Mouse (Mus musculus) right cerebral cortex, postnatal 14 days (tissue): ENCODE results near the gene Nr3c2.

ENCODE experiments used
- DNase-seq: peaks from one replicate; pipeline ENCODE4 v3.0.0; 2022

Nr3c2 gene

DNA sequence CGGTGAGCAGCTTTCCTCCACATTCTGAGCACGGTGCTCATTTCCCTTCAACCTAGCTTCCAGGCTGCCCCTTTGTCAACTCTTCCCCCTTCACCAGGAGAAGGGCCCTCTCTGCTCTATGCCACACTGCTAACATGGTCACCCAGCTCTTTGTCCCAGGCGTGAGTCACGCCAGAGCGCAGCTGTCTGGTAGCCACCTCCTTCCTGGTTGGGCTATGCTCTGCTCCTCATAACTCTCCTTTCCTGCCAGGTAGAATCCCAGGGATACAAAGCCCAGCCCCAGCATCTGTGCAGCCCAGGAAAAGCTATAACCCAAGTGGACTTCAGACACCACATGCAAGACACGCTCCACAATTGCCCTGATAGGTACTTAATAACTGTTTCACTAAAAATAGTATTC is 362.0 kb downstream of the Nr3c2 start:
- no peak for DNase-seq

- no peak for DNase-seq
Observed at GRCm38 (mm10) chr8:77262216-77263009, 363.2 kb downstream of the Nr3c2 start.

GRCm38 (mm10) chr8:77267941-77268405 is 368.7 kb downstream of the Nr3c2 start:
- DNase-seq, result no peak

DNA sequence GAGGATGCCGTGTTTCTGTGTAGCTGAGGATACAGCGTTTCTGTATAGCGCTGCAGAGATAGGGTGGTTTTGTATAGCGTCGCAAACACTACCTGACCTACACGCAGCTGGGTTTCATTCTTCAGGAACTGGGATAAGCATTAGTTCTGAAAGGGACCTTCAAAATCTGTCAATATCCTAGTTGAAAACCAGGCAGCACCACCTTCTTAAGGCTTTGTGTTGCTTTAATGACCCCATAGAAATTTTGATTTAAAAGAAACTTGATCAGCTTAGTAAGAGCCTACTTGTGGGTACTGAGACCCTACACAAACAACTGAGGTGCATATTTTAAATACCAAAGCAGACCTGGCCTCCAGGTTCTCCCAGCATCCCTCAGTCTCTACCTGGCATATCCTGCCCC is 372.9 kb downstream of the Nr3c2 start:
- DNase-seq, result no peak

DNA sequence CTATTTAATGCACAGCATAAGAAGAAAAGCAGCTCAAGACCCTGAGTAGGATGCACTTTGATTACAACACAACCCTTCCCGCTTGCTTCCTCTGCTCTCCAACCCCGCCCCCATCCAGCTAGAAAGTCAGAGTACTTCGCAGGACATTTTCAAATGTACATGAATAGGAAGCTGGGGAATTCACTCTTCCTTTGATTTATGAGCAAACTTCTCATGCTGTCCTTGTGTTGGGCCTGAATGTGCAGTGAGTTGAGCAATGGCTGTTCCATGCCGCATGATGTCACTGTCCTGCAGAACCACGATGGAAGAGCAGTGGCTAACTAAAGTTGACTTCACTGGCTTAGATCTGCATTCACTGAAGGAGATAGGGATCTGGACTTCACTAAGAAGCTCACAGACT is 376.3 kb downstream of the Nr3c2 start:
- DNase-seq, result no peak

DNA sequence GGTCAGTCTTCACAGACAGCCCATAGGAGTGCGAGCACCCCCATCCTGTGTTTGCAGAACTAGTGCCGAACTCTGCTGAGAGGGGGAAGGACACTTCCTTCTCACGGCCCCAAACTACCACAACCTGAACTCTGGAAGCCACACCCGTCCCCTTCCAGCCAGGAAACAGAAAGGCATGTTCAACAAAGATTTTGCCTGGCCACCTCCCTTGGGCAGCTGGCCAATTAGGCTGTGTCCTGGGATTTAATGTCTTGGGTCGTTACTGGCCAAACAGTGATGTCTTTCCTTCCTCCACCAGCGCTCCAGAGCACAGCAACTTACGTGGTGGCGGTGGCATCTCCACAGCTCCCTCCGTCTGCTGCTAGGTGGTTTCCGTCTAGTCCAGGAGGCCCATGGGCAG is 377.6 kb downstream of the Nr3c2 start:
- no peak for DNase-seq

GRCm38 (mm10) chr8:77278246-77278645 is 379.0 kb downstream of the Nr3c2 start:
- DNase-seq, result no peak

GRCm38 (mm10) chr8:77279977-77280376 is 380.7 kb downstream of the Nr3c2 start:
- DNase-seq, result no peak

DNA sequence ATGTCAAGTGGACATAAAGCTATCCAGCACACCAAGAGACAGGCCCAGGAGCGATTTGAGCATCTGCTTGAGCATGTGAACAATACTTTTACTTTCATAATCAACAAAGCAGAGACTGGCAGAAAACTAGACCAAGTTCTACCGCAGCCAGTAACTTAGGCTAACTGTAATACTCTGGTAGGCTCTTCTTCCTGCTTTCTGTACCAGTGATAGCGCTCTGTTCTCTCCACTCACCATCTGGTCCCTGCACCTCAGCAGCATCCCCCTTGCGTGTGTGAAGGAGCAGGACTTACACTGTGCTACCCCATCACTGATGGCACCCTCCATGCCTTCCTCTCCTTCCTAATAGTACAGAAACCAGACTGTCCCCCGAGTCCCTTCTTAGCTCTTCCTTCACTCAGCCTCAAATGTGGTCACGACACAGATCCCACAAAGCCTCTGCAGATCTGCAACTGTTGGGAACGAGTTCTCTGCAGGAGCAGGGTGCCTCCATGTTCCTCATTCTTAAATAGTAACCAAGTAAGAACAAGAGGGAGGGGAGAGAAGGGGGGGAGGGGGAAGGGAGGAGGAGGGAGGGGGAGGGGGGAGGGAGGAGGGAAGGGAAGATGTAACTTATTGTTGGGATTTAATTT is 383.5 kb downstream of the Nr3c2 start:
- no peak for DNase-seq

GRCm38 (mm10) chr8:77284473-77284872 is 385.2 kb downstream of the Nr3c2 start:
- no peak for DNase-seq

- no peak for DNase-seq
Observed at GRCm38 (mm10) chr8:77288065-77288464, 388.8 kb downstream of the Nr3c2 start.

DNA sequence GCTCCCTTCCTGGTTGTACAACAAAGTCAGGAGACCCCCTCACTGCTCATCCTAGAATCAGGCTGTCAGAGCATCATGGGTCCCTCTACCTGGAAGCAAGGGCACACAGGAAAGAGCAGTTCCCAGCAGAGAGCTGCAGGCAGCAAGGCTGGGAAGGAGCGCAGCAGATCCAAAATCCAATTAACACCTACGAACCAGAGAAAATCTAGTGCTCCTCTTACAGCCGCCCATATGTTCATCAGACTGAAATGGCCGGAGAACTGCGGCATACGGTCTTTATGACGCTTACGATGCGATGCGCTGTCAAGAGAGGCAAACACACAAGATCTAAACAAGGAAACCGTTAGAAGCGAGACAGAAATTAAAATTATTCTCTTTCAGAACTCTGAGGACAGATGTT is 389.2 kb downstream of the Nr3c2 start:
- DNase-seq, result no peak

DNA sequence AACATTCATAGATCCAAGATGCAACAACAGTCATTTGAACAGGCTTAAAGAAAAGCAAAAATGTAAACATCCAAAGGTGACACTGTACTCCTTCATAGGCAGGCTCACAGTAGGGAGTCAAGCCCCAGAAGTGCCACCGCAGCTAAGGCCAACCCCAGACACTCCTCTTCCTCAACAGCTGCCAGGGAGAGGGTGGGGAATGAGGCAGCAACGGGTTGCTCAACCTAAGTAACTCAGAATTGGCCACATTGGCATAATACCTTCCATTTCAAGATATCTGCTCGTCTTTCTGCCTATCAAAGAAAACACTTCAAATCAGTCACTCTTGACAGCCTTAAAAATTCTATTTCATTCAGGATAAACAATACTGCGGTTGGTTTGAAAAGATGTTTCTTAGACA is 392.9 kb downstream of the Nr3c2 start:
- no peak for DNase-seq

GRCm38 (mm10) chr8:77292649-77293048 is 393.4 kb downstream of the Nr3c2 start:
- no peak for DNase-seq

DNA sequence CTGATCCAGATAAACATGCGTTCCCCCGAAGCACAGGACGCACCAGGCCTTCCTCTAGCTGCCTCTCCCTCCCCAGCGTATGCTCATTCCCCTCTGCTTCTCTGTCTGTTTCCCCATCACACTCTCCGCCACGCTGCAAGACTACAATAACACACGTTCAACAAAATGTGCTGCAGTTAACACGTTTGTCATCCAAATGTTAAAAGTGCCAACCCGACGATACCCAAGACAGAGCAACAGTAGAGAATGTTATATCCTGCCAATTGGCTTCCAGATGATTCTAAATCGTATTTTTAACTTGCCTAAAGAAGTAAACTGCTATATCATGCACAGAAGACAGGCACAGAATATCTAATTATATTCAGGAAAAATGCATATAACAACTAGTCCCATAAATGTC is 395.4 kb downstream of the Nr3c2 start:
- no peak for DNase-seq
